Mouse (Mus musculus): ENCODE data around the gene Nampt.

Nampt gene

GRCm38 (mm10) chr12:32819416-32819815 lies at the start of gene Nampt:
Nampt (plus strand) TSS chr12:32819545.
- DNase-seq (ENCODE audit: low spot score in 2 of 2), result no peak

GRCm38 (mm10) chr12:32770766-32771165 lies 48.6 kb upstream of the Nampt start:
- no peak for DNase-seq (ENCODE audit: low spot score in 2 of 2)

GRCm38 (mm10) chr12:32774592-32774991 lies 44.8 kb upstream of the Nampt start:
- DNase-seq (ENCODE audit: low spot score in 2 of 2), result no peak

- DNase-seq (ENCODE audit: low spot score in 2 of 2), result no peak
These were observed 30.3 kb upstream of the Nampt start for GRCm38 (mm10) chr12:32789092-32789491.

GRCm38 (mm10) chr12:32795765-32796471 lies 23.4 kb upstream of the Nampt start:
- no peak for DNase-seq (ENCODE audit: low spot score in 2 of 2)

- DNase-seq (ENCODE audit: low spot score in 2 of 2), result no peak
These were observed 21.9 kb upstream of the Nampt start for GRCm38 (mm10) chr12:32797438-32797837.

GRCm38 (mm10) chr12:32801078-32801477 lies 18.3 kb upstream of the Nampt start:
- DNase-seq (ENCODE audit: low spot score in 2 of 2), result no peak

- no peak for DNase-seq (ENCODE audit: low spot score in 2 of 2)
These were observed 13.8 kb upstream of the Nampt start for GRCm38 (mm10) chr12:32805559-32805958.

GRCm38 (mm10) chr12:32819823-32820605 lies 669 bp downstream of the Nampt start:
- peak; percentile 98 to 99 for DNase-seq (ENCODE audit: low spot score in 2 of 2)

GRCm38 (mm10) chr12:32820688-32821503 lies 1.6 kb downstream of the Nampt start:
- DNase-seq (ENCODE audit: low spot score in 2 of 2), result peak; percentile 50 to 64

- no peak for DNase-seq (ENCODE audit: low spot score in 2 of 2)
These were observed 2.2 kb downstream of the Nampt start for GRCm38 (mm10) chr12:32821504-32822011.

- no peak for DNase-seq (ENCODE audit: low spot score in 2 of 2)
These were observed 2.7 kb downstream of the Nampt start for GRCm38 (mm10) chr12:32822066-32822465.

GRCm38 (mm10) chr12:32824586-32824985 lies 5.2 kb downstream of the Nampt start:
- DNase-seq (ENCODE audit: low spot score in 2 of 2), result no peak

GRCm38 (mm10) chr12:32826971-32827370 lies 7.6 kb downstream of the Nampt start:
- peak in 1 of 2 experiments; percentile 57 for DNase-seq (ENCODE audit: low spot score in 2 of 2)

- no peak for DNase-seq (ENCODE audit: low spot score in 2 of 2)
These were observed 8.9 kb downstream of the Nampt start for GRCm38 (mm10) chr12:32828137-32828760.

- peak; percentile 21 to 45 for DNase-seq (ENCODE audit: low spot score in 2 of 2)
These were observed 10.2 kb downstream of the Nampt start for GRCm38 (mm10) chr12:32829321-32830090.

- no peak for DNase-seq (ENCODE audit: low spot score in 2 of 2)
These were observed 12.7 kb downstream of the Nampt start for GRCm38 (mm10) chr12:32832076-32832475.

GRCm38 (mm10) chr12:32834781-32835180 lies 15.4 kb downstream of the Nampt start:
- DNase-seq (ENCODE audit: low spot score in 2 of 2), result no peak

GRCm38 (mm10) chr12:32835235-32835634 lies 15.9 kb downstream of the Nampt start:
- peak; percentile 30 to 58 for DNase-seq (ENCODE audit: low spot score in 2 of 2)

- no peak for DNase-seq (ENCODE audit: low spot score in 2 of 2)
These were observed 19.1 kb downstream of the Nampt start for GRCm38 (mm10) chr12:32838406-32838805.

- no peak for DNase-seq (ENCODE audit: low spot score in 2 of 2)
These were observed 19.6 kb downstream of the Nampt start for GRCm38 (mm10) chr12:32838954-32839353.
